8 mouse cellular contexts compared by ENCODE assay signal in genomic region chr6:113047016-113047746, GRCm38 (mm10). TPM values are rescaled to one million over a fixed set of nuclear protein-coding genes. Genes with fewer than 3 reads are reported as not detected.
DNase-seq lines count a peak whose midpoint lies in the region; ATAC-seq lines count a peak whose summit lies in the region.

No protein-coding gene starts in this region.

- H3K27me3 ChIP-seq in lung, embryonic 15.5 days, result no peaks in the 10 kb centered on the region

- peaks cover 17% of the 10 kb centered on the region for H3K36me3 ChIP-seq in lung, embryonic 15.5 days

- no peak for DNase-seq in lung, postnatal 36 days
- DNase-seq in induced T-regulatory cell, adult 2 months (ENCODE audit: low read depth), result peak; percentile 80
- peak; percentile 44 for DNase-seq in naive thymus-derived CD4-positive, alpha-beta T cell, adult 2 months (ENCODE audit: low read depth)
- DNase-seq in ovary, adult 18-20 months (ENCODE audit: low spot score), result no peak
- no peak for DNase-seq in cerebellum, postnatal 4 days (ENCODE audit: low spot score in 2 of 2)
- DNase-seq in gastrocnemius, postnatal 10 days, result no peak

- H3K9ac ChIP-seq in lung, embryonic 15.5 days, result peak overlapping the region; percentile 54

- peak overlapping the region; percentile 90 for H3K27ac ChIP-seq in lung, embryonic 15.5 days
- H3K27ac ChIP-seq in brown adipose tissue, adult 24 weeks (replicated peaks; ENCODE audit: low read depth, low read length), result peak overlapping the region; percentile 88

- peak overlapping the region; percentile 60 for H3K4me3 ChIP-seq in lung, embryonic 15.5 days
- peak overlapping the region; percentile 75 for H3K4me3 ChIP-seq in brown adipose tissue, adult 24 weeks (ENCODE audit: insufficient read depth, low read depth, low read length)

- ATAC-seq in lung, embryonic 15.5 days (ENCODE audit: borderline replicate concordance, extremely low read depth, low FRiP score, low TSS enrichment), result no peak

- H3K4me2 ChIP-seq in lung, embryonic 15.5 days, result peak overlapping the region; percentile 61

- WGBS in lung, embryonic 15.5 days, result 49% methylated on average over 15 of the region's 15 CpGs

- no peaks in the 10 kb centered on the region for H3K9me3 ChIP-seq in lung, embryonic 15.5 days

- peaks cover 16% of the 10 kb centered on the region for H3K4me1 ChIP-seq in lung, embryonic 15.5 days
- H3K4me1 ChIP-seq in brown adipose tissue, adult 24 weeks (ENCODE audit: control insufficient read depth, insufficient read depth, insufficient read length, low read length), result peaks cover 4% of the 10 kb centered on the region; the same call in 1 of the 2 replicates

RNA-seq across cellular contexts. Expression of gene Thumpd3, which starts 1.2 kb away (rescaled TPM):
- 43.0 and 50.8 TPM in 2 replicates for polyA plus RNA-seq in lung, embryonic 15.5 days (2015; fragmentation: Nextera tagmentation; extraction: Ambion mirVana)
- polyA plus RNA-seq in brown adipose tissue, adult 24 weeks (2012; ENCODE audit: insufficient read depth, insufficient read length, missing spikeins), result 25.4 and 34.9 TPM in 2 replicates
- 10 to 100 TPM; 16.9 to 17.0 TPM for total RNA-seq in gastrocnemius, postnatal 10 days (2021)

RNA-seq across cellular contexts. Expression of gene Setd5, which starts 30.0 kb away (rescaled TPM):
- 69.5 and 77.2 TPM in 2 replicates for polyA plus RNA-seq in lung, embryonic 15.5 days (2015; fragmentation: Nextera tagmentation; extraction: Ambion mirVana)
- 17.0 and 19.0 TPM in 2 replicates for polyA plus RNA-seq in brown adipose tissue, adult 24 weeks (2012; ENCODE audit: insufficient read depth, insufficient read length, missing spikeins)
- total RNA-seq in gastrocnemius, postnatal 10 days (2021), result 10 to 100 TPM; 54.8 to 82.3 TPM

Comparison
In these comparisons a context has a peak if more than half of its experiments do, and no peak if none do; other contexts are left out.
1. DNase-seq: peak in induced T-regulatory cell, adult 2 months (single experiment) and naive thymus-derived CD4-positive, alpha-beta T cell, adult 2 months (single experiment); none in lung, postnatal 36 days (single experiment), ovary, adult 18-20 months (single experiment), cerebellum, postnatal 4 days (0 of 2) and gastrocnemius, postnatal 10 days (single experiment).